Mouse (Mus musculus) mouse trophoblast stem cell (cell line): Measurements from ENCODE around the gene Tex35.

Source experiments
- in situ Hi-C, 2 experiments: fragments of 300-500 bp; cut with MseI, MboI; formaldehyde crosslinking; loops; 2 replicates in 1 of 2; 3 replicates in 1 of 2; pipeline ENCODE4 v1.15.1; 2025

Tex35 gene

GRCm38 (mm10) chr1:157055288-157055831 lies 53.1 kb downstream of the Tex35 start:
- in situ Hi-C loops = no loop called here

GRCm38 (mm10) chr1:157054659-157055058 lies 53.8 kb downstream of the Tex35 start:
- in situ Hi-C loops = no loop called here

GRCm38 (mm10) chr1:157049886-157050285 lies 58.6 kb downstream of the Tex35 start:
- in situ Hi-C loops = no loop called here
